Mouse (Mus musculus) splenic B cell, adult 2 months (primary cell): Measurements from ENCODE around the gene Kcne4.

Experiments
- DNase-seq: peaks from one replicate; pipeline ENCODE4 v3.0.0-alpha.2; 2011; ENCODE audit warnings: low read depth, low spot score
- H3K27me3 ChIP-seq: 2 replicates; pipeline ENCODE4 v1.6.1; 2012; ENCODE audit warnings: mild to moderate bottlenecking, low read length, moderate library complexity, mixed read lengths; ENCODE audit not compliant: control insufficient read depth, poor library complexity, insufficient read depth, severe bottlenecking
- H3K36me3 ChIP-seq: 2 replicates; pipeline ENCODE4 v1.6.1; 2012; ENCODE audit warnings: mild to moderate bottlenecking, low read length, moderate library complexity, mixed read lengths; ENCODE audit not compliant: control insufficient read depth, poor library complexity, insufficient read depth, severe bottlenecking

Gene Kcne4

GRCm38 (mm10) chr1:78838468-78838867, 21.9 kb downstream of the Kcne4 start:
- no peaks in the 10 kb centered on the region for H3K27me3 ChIP-seq
- DNase-seq, result no peak
- H3K36me3 ChIP-seq, result no peaks in the 10 kb centered on the region

- DNase-seq, result no peak
- Histone ChIP-seq H3K36me3 (no peaks in the 10 kb centered on the region), H3K27me3 (no peaks in the 10 kb centered on the region)
Measured at GRCm38 (mm10) chr1:78840769-78841168, 24.2 kb downstream of the Kcne4 start.

GRCm38 (mm10) chr1:78845661-78846060, 29.1 kb downstream of the Kcne4 start:
- DNase-seq, result no peak
- Histone ChIP-seq H3K27me3 (no peaks in the 10 kb centered on the region), H3K36me3 (no peaks in the 10 kb centered on the region)

GRCm38 (mm10) chr1:78846471-78846870, 29.9 kb downstream of the Kcne4 start:
- Histone ChIP-seq H3K27me3 (no peaks in the 10 kb centered on the region), H3K36me3 (no peaks in the 10 kb centered on the region)
- DNase-seq, result no peak

GRCm38 (mm10) chr1:78852408-78853093, 36.0 kb downstream of the Kcne4 start:
- no peaks in the 10 kb centered on the region for H3K36me3 ChIP-seq
- no peak for DNase-seq
- H3K27me3 ChIP-seq, result no peaks in the 10 kb centered on the region

- DNase-seq, result no peak
- Histone ChIP-seq H3K36me3 (no peaks in the 10 kb centered on the region), H3K27me3 (no peaks in the 10 kb centered on the region)
Measured at GRCm38 (mm10) chr1:78853094-78853445, 36.5 kb downstream of the Kcne4 start.

GRCm38 (mm10) chr1:78854306-78854705, 37.7 kb downstream of the Kcne4 start:
- no peaks in the 10 kb centered on the region for H3K27me3 ChIP-seq
- DNase-seq, result no peak
- no peaks in the 10 kb centered on the region for H3K36me3 ChIP-seq

GRCm38 (mm10) chr1:78859573-78859972, 43.0 kb downstream of the Kcne4 start:
- Histone ChIP-seq H3K27me3 (no peaks in the 10 kb centered on the region), H3K36me3 (no peaks in the 10 kb centered on the region)
- no peak for DNase-seq

GRCm38 (mm10) chr1:78860056-78860455, 43.5 kb downstream of the Kcne4 start:
- no peak for DNase-seq
- H3K36me3 ChIP-seq, result no peaks in the 10 kb centered on the region
- H3K27me3 ChIP-seq, result no peaks in the 10 kb centered on the region

- DNase-seq, result no peak
- no peaks in the 10 kb centered on the region for H3K36me3 ChIP-seq
- H3K27me3 ChIP-seq, result no peaks in the 10 kb centered on the region
Measured at GRCm38 (mm10) chr1:78862281-78862680, 45.7 kb downstream of the Kcne4 start.

GRCm38 (mm10) chr1:78863833-78864232, 47.3 kb downstream of the Kcne4 start:
- no peaks in the 10 kb centered on the region for H3K36me3 ChIP-seq
- no peaks in the 10 kb centered on the region for H3K27me3 ChIP-seq
- DNase-seq, result no peak

- no peaks in the 10 kb centered on the region for H3K27me3 ChIP-seq
- no peaks in the 10 kb centered on the region for H3K36me3 ChIP-seq
- DNase-seq, result no peak
Measured at GRCm38 (mm10) chr1:78864351-78864750, 47.8 kb downstream of the Kcne4 start.

GRCm38 (mm10) chr1:78864799-78865346, 48.3 kb downstream of the Kcne4 start:
- Histone ChIP-seq H3K27me3 (no peaks in the 10 kb centered on the region), H3K36me3 (no peaks in the 10 kb centered on the region)
- DNase-seq, result no peak

- no peak for DNase-seq
Measured at GRCm38 (mm10) chr1:78865991-78866390, 49.4 kb downstream of the Kcne4 start.

GRCm38 (mm10) chr1:78866455-78866854, 49.9 kb downstream of the Kcne4 start:
- no peaks in the 10 kb centered on the region for H3K36me3 ChIP-seq
- DNase-seq, result no peak
- H3K27me3 ChIP-seq, result no peaks in the 10 kb centered on the region

More at GRCm38 (mm10) chr1:78865991-78866390, 49.4 kb downstream of the Kcne4 start:
- Histone ChIP-seq H3K27me3 (no peaks in the 10 kb centered on the region), H3K36me3 (no peaks in the 10 kb centered on the region)
